Mouse (Mus musculus): ENCODE measurements around the gene Fam196b. TPM values are rescaled to one million over a fixed set of nuclear protein-coding genes. Genes with fewer than 3 reads are reported as not detected.

Fam196b gene
- polyA plus RNA-seq, 1 experiment from 2014 or later: 0.33 TPM

- no peak for DNase-seq (ENCODE audit: low spot score)
- no peaks in the 10 kb centered on the region for H3K36me3 ChIP-seq
- no peaks in the 10 kb centered on the region for H3K9me3 ChIP-seq (replicated peaks)
- H3K27ac ChIP-seq (replicated peaks): no peak overlapping the region
- no peak overlapping the region for H3K4me3 ChIP-seq
- 85% methylated on average over 6 of the region's 6 CpGs for WGBS
- no peaks in the 10 kb centered on the region for H3K27me3 ChIP-seq (ENCODE audit: low read depth, poor library complexity, severe bottlenecking)
- no peaks in the 10 kb centered on the region for H3K4me1 ChIP-seq
Measured at GRCm38 (mm10) chr11:34389261-34390116, 74.9 kb downstream of the Fam196b start.

GRCm38 (mm10) chr11:34392105-34392504, 77.5 kb downstream of the Fam196b start:
- no peak for DNase-seq (ENCODE audit: low spot score)
- Histone ChIP-seq H3K9me3 (replicated peaks) (no peaks in the 10 kb centered on the region), H3K4me1 (no peaks in the 10 kb centered on the region), H3K36me3 (no peaks in the 10 kb centered on the region), H3K4me3 (no peak overlapping the region), H3K27me3 (ENCODE audit: low read depth, poor library complexity, severe bottlenecking) (no peaks in the 10 kb centered on the region), H3K27ac (replicated peaks) (no peak overlapping the region)
- WGBS: 67% methylated on average over 4 of the region's 4 CpGs

GRCm38 (mm10) chr11:34395802-34396201, 81.2 kb downstream of the Fam196b start:
- no peaks in the 10 kb centered on the region for H3K27me3 ChIP-seq (ENCODE audit: low read depth, poor library complexity, severe bottlenecking)
- no peaks in the 10 kb centered on the region for H3K9me3 ChIP-seq (replicated peaks)
- H3K4me3 ChIP-seq: no peak overlapping the region
- no peaks in the 10 kb centered on the region for H3K36me3 ChIP-seq
- no peak overlapping the region for H3K27ac ChIP-seq (replicated peaks)
- no peaks in the 10 kb centered on the region for H3K4me1 ChIP-seq
- no peak for DNase-seq (ENCODE audit: low spot score)
- 89% methylated on average over 3 of the region's 3 CpGs for WGBS

GRCm38 (mm10) chr11:34397661-34398060, 83.0 kb downstream of the Fam196b start:
- H3K27me3 ChIP-seq (ENCODE audit: low read depth, poor library complexity, severe bottlenecking): no peaks in the 10 kb centered on the region
- WGBS: 92% methylated on average over 5 of the region's 5 CpGs
- H3K36me3 ChIP-seq: no peaks in the 10 kb centered on the region

GRCm38 (mm10) chr11:34398555-34398954, 83.9 kb downstream of the Fam196b start:
- peaks cover 9% of the 10 kb centered on the region for H3K4me1 ChIP-seq
- H3K36me3 ChIP-seq: no peaks in the 10 kb centered on the region
- H3K27ac ChIP-seq (replicated peaks): no peak overlapping the region
- H3K4me3 ChIP-seq: no peak overlapping the region
- no peaks in the 10 kb centered on the region for H3K27me3 ChIP-seq (ENCODE audit: low read depth, poor library complexity, severe bottlenecking)
- no peak for DNase-seq (ENCODE audit: low spot score)
- 89% methylated on average over 2 of the region's 2 CpGs for WGBS
- H3K9me3 ChIP-seq (replicated peaks): no peaks in the 10 kb centered on the region

More at GRCm38 (mm10) chr11:34397661-34398060, 83.0 kb downstream of the Fam196b start:
- Histone ChIP-seq H3K4me1 (peaks cover under 1% of the 10 kb centered on the region; the same call in 1 of the 2 replicates), H3K9me3 (replicated peaks) (no peaks in the 10 kb centered on the region), H3K4me3 (no peak overlapping the region), H3K27ac (replicated peaks) (no peak overlapping the region)
- DNase-seq (ENCODE audit: low spot score): no peak

GRCm38 (mm10) chr11:34401343-34401742, 86.7 kb downstream of the Fam196b start:
- H3K27ac ChIP-seq (replicated peaks): no peak overlapping the region
- no peak overlapping the region for H3K4me3 ChIP-seq
- 0 out of 2 replicates have a peak, but pooled peaks cover 9% of the 10 kb centered on the region for H3K27me3 ChIP-seq (ENCODE audit: low read depth, poor library complexity, severe bottlenecking)
- H3K36me3 ChIP-seq: no peaks in the 10 kb centered on the region
- 91% methylated on average over 8 of the region's 8 CpGs for WGBS
- DNase-seq (ENCODE audit: low spot score): no peak
- H3K9me3 ChIP-seq (replicated peaks): no peaks in the 10 kb centered on the region
- H3K4me1 ChIP-seq: peaks cover 14% of the 10 kb centered on the region

- no peak overlapping the region for H3K4me3 ChIP-seq
- no peaks in the 10 kb centered on the region for H3K9me3 ChIP-seq (replicated peaks)
- peaks cover 24% of the 10 kb centered on the region for H3K27me3 ChIP-seq (ENCODE audit: low read depth, poor library complexity, severe bottlenecking)
- H3K4me1 ChIP-seq: peaks cover 36% of the 10 kb centered on the region
- DNase-seq (ENCODE audit: low spot score): no peak
- no peak overlapping the region for H3K27ac ChIP-seq (replicated peaks)
- H3K36me3 ChIP-seq: no peaks in the 10 kb centered on the region
- 86% methylated on average over 1 of the region's 1 CpGs for WGBS
Measured at GRCm38 (mm10) chr11:34405311-34405710, 90.7 kb downstream of the Fam196b start.

- peaks cover 26% of the 10 kb centered on the region for H3K27me3 ChIP-seq (ENCODE audit: low read depth, poor library complexity, severe bottlenecking)
- no peak for DNase-seq (ENCODE audit: low spot score)
- 79% methylated on average over 8 of the region's 8 CpGs for WGBS
Measured at GRCm38 (mm10) chr11:34406309-34406708, 91.7 kb downstream of the Fam196b start.

GRCm38 (mm10) chr11:34406850-34407249, 92.2 kb downstream of the Fam196b start:
- H3K36me3 ChIP-seq: no peaks in the 10 kb centered on the region

More at GRCm38 (mm10) chr11:34406309-34406708, 91.7 kb downstream of the Fam196b start:
- Histone ChIP-seq H3K9me3 (replicated peaks) (no peaks in the 10 kb centered on the region), H3K27ac (replicated peaks) (0 out of 2 replicates have a peak overlapping the region, but pooled peaks have one; percentile 6), H3K4me3 (no peak overlapping the region), H3K4me1 (peaks cover 39% of the 10 kb centered on the region), H3K36me3 (no peaks in the 10 kb centered on the region)

GRCm38 (mm10) chr11:34415884-34416618, 101.4 kb downstream of the Fam196b start:
- no peak for DNase-seq (ENCODE audit: low spot score)
- peaks cover 25% of the 10 kb centered on the region for H3K4me1 ChIP-seq
- no peaks in the 10 kb centered on the region for H3K36me3 ChIP-seq
- 0 out of 2 replicates have a peak, but pooled peaks cover 3% of the 10 kb centered on the region for H3K9me3 ChIP-seq (replicated peaks)
- H3K27me3 ChIP-seq (ENCODE audit: low read depth, poor library complexity, severe bottlenecking): peaks cover 3% of the 10 kb centered on the region; the same call in 1 of the 2 replicates
- H3K27ac ChIP-seq (replicated peaks): 0 out of 2 replicates have a peak overlapping the region, but pooled peaks have one; percentile 17
- H3K4me3 ChIP-seq: no peak overlapping the region
- WGBS: 50% methylated on average over 9 of the region's 9 CpGs

More at GRCm38 (mm10) chr11:34406850-34407249, 92.2 kb downstream of the Fam196b start:
- Histone ChIP-seq H3K27me3 (ENCODE audit: low read depth, poor library complexity, severe bottlenecking) (peaks cover 26% of the 10 kb centered on the region), H3K27ac (replicated peaks) (no peak overlapping the region), H3K9me3 (replicated peaks) (no peaks in the 10 kb centered on the region), H3K4me3 (no peak overlapping the region), H3K4me1 (peaks cover 44% of the 10 kb centered on the region)
- 33% methylated on average over 5 of the region's 5 CpGs for WGBS
- no peak for DNase-seq (ENCODE audit: low spot score)

GRCm38 (mm10) chr11:34416619-34416979, 102.0 kb downstream of the Fam196b start:
- 75% methylated on average over 3 of the region's 3 CpGs for WGBS
- Histone ChIP-seq H3K4me3 (no peak overlapping the region), H3K36me3 (no peaks in the 10 kb centered on the region), H3K4me1 (peaks cover 19% of the 10 kb centered on the region), H3K27me3 (ENCODE audit: low read depth, poor library complexity, severe bottlenecking) (0 out of 2 replicates have a peak, but pooled peaks cover 3% of the 10 kb centered on the region), H3K9me3 (replicated peaks) (0 out of 2 replicates have a peak, but pooled peaks cover 3% of the 10 kb centered on the region), H3K27ac (replicated peaks) (0 out of 2 replicates have a peak overlapping the region, but pooled peaks have one; percentile 17)
- no peak for DNase-seq (ENCODE audit: low spot score)

- H3K9me3 ChIP-seq (replicated peaks): no peaks in the 10 kb centered on the region
- WGBS: 82% methylated on average over 6 of the region's 6 CpGs
- no peaks in the 10 kb centered on the region for H3K36me3 ChIP-seq
- no peaks in the 10 kb centered on the region for H3K27me3 ChIP-seq (ENCODE audit: low read depth, poor library complexity, severe bottlenecking)
- H3K4me1 ChIP-seq: peaks cover 15% of the 10 kb centered on the region
- H3K27ac ChIP-seq (replicated peaks): no peak overlapping the region
- H3K4me3 ChIP-seq: no peak overlapping the region
- no peak for DNase-seq (ENCODE audit: low spot score)
Measured at GRCm38 (mm10) chr11:34421061-34421460, 106.4 kb downstream of the Fam196b start.
